Mouse (Mus musculus) CH12.LX (cell line): Measurements from ENCODE around the gene Hvcn1.
A peak's percentile ranks its signal among the peaks of the same experiment; 100 is the strongest.

Experiments used
- GABPA ChIP-seq: IDR thresholded peaks from 2 replicates; pipeline ENCODE4 v1.6.1; 2012; ENCODE audit warnings: low read depth, low read length, improper control_type of control experiment, inconsistent platforms; ENCODE audit not compliant: insufficient replicate concordance
- MAFK ChIP-seq: IDR thresholded peaks from 2 replicates; pipeline ENCODE4 v1.6.1; 2011; ENCODE audit warnings: low read length, improper control_type of control experiment; ENCODE audit not compliant: insufficient replicate concordance
- POLR2A ChIP-seq: IDR thresholded peaks from 2 replicates; pipeline ENCODE4 v1.6.1; 2011; ENCODE audit warnings: low read depth, mild to moderate bottlenecking, improper control_type of control experiment, low read length
- SMC3 ChIP-seq: IDR thresholded peaks from 2 replicates; pipeline ENCODE4 v1.6.1; 2011; ENCODE audit warnings: low read depth, low read length, improper control_type of control experiment

- TF ChIP-seq POLR2A (peak; percentile 64), GABPA (no peak), SMC3 (no peak), MAFK (no peak)
These were observed at the start of gene Hvcn1 for GRCm38 (mm10) chr5:122206475-122206874.
